Mouse (Mus musculus) CH12.LX (cell line): ENCODE measurements around the gene Cfap77. TPM values are rescaled to one million over a fixed set of nuclear protein-coding genes. Genes with fewer than 3 reads are reported as not detected.

ENCODE experiments used
- DNase-seq: peaks from one replicate; pipeline ENCODE4 v3.0.0-alpha.2; 2013; ENCODE audit errors: extremely low read depth
- H3K27ac ChIP-seq: 2 replicates; pipeline ENCODE4 v1.5.1; 2012; ENCODE audit warnings: low read depth, mild to moderate bottlenecking, control low read depth, moderate library complexity; ENCODE audit not compliant: insufficient read depth
- H3K27me3 ChIP-seq: replicated peaks from 2 replicates; pipeline ENCODE3; 2012; ENCODE audit warnings: inconsistent platforms
- H3K36me3 ChIP-seq, 2 experiments: replicated peaks in 1 of 2; 2 replicates each; pipeline versions ENCODE3 to v1.6.1; 2012; ENCODE audit warnings: inconsistent platforms in 1 of 2, low read length in 1 of 2, mild to moderate bottlenecking in 1 of 2, mixed read lengths in 1 of 2, moderate library complexity in 1 of 2; ENCODE audit not compliant: control insufficient read depth in 1 of 2, insufficient read depth in 1 of 2
- H3K4me1 ChIP-seq, 2 experiments: 2 replicates each; pipeline ENCODE4 v1.6.1; 2012; ENCODE audit warnings: inconsistent platforms in 1 of 2, moderate library complexity in 1 of 2; ENCODE audit not compliant: insufficient read depth in 2 of 2, control insufficient read depth in 1 of 2
- H3K4me2 ChIP-seq: 2 replicates; pipeline ENCODE4 v1.6.1; 2012; ENCODE audit warnings: low read depth, mild to moderate bottlenecking, control low read depth; ENCODE audit not compliant: poor library complexity, insufficient read depth, severe bottlenecking
- H3K4me3 ChIP-seq, 3 experiments: fragments of 150-350 bp in 1 of 3; sonication (generic) in 1 of 3; replicated peaks in 1 of 3; 2 replicates each; pipeline versions ENCODE3 to v1.5.1; 2011 to 2012; ENCODE audit warnings: low read depth in 2 of 3, low read length in 2 of 3, mild to moderate bottlenecking in 2 of 3, moderate library complexity in 2 of 3, control low read depth in 1 of 3, improper control_type of control experiment in 1 of 3, inconsistent platforms in 1 of 3, mixed read lengths in 1 of 3; ENCODE audit not compliant: poor library complexity in 1 of 3
- H3K79me2 ChIP-seq: replicated peaks from 2 replicates; pipeline ENCODE4 v1.6.1; 2012; ENCODE audit warnings: mild to moderate bottlenecking, moderate library complexity; ENCODE audit not compliant: control insufficient read depth, poor library complexity, insufficient read depth, severe bottlenecking; ENCODE audit errors: extremely low read depth
- H3K9ac ChIP-seq: 2 replicates; pipeline ENCODE4 v1.6.1; 2012; ENCODE audit warnings: low read depth, mild to moderate bottlenecking, control low read depth, moderate library complexity; ENCODE audit not compliant: insufficient read depth
- H3K9me3 ChIP-seq: replicated peaks from 2 replicates; pipeline ENCODE3; 2012; ENCODE audit warnings: low read length, inconsistent platforms, mixed read lengths
- CHD2 ChIP-seq: IDR thresholded peaks from 2 replicates; pipeline ENCODE4 v1.6.1; 2011; ENCODE audit warnings: low read length, improper control_type of control experiment
- E2F4 ChIP-seq: IDR thresholded peaks from 2 replicates; pipeline ENCODE4 v1.6.1; 2011; ENCODE audit warnings: low read depth, low read length, improper control_type of control experiment; ENCODE audit not compliant: insufficient replicate concordance
- ELF1 ChIP-seq: IDR thresholded peaks from 2 replicates; pipeline ENCODE4 v1.6.1; 2014; ENCODE audit warnings: low read depth, mild to moderate bottlenecking, inconsistent platforms, low read length, improper control_type of control experiment
- EP300 ChIP-seq: IDR thresholded peaks from 2 replicates; pipeline ENCODE4 v1.6.1; 2011; ENCODE audit warnings: low read length, improper control_type of control experiment
- ETS1 ChIP-seq: conservative IDR thresholded peaks from 2 replicates; pipeline ENCODE4 v1.6.1; 2012; ENCODE audit warnings: low read depth, mild to moderate bottlenecking, inconsistent platforms, low read length, improper control_type of control experiment, moderate library complexity
- JUN ChIP-seq: IDR thresholded peaks from 2 replicates; pipeline ENCODE4 v1.6.1; 2011; ENCODE audit warnings: low read depth, mild to moderate bottlenecking, low read length, improper control_type of control experiment, moderate library complexity; ENCODE audit not compliant: insufficient read depth
- JUND ChIP-seq: conservative IDR thresholded peaks from 2 replicates; pipeline ENCODE4 v1.6.1; 2011; ENCODE audit warnings: low read depth, low read length, improper control_type of control experiment
- KAT2A ChIP-seq: IDR thresholded peaks from 2 replicates; pipeline ENCODE4 v1.6.1; 2012; ENCODE audit warnings: low read length, improper control_type of control experiment, inconsistent platforms; ENCODE audit not compliant: insufficient replicate concordance
- MAFK ChIP-seq: IDR thresholded peaks from 2 replicates; pipeline ENCODE4 v1.6.1; 2011; ENCODE audit warnings: low read length, improper control_type of control experiment; ENCODE audit not compliant: insufficient replicate concordance
- MAX ChIP-seq: IDR thresholded peaks from 2 replicates; pipeline ENCODE4 v1.6.1; 2011; ENCODE audit warnings: low read length, improper control_type of control experiment
- MEF2A ChIP-seq: IDR thresholded peaks from 2 replicates; pipeline ENCODE4 v1.6.1; 2014; ENCODE audit warnings: low read depth, mild to moderate bottlenecking, inconsistent platforms, low read length, improper control_type of control experiment, borderline replicate concordance
- MXI1 ChIP-seq: IDR thresholded peaks from 2 replicates; pipeline ENCODE4 v1.6.1; 2011; ENCODE audit warnings: mild to moderate bottlenecking, low read depth, low read length, improper control_type of control experiment
- MYC ChIP-seq: IDR thresholded peaks from 2 replicates; pipeline ENCODE4 v1.6.1; 2011; ENCODE audit warnings: low read depth, mild to moderate bottlenecking, improper control_type of control experiment, low read length
- NELFE ChIP-seq: IDR thresholded peaks from 2 replicates; pipeline ENCODE4 v1.6.1; 2011; ENCODE audit warnings: low read depth, low read length, improper control_type of control experiment
- POLR2A ChIP-seq: IDR thresholded peaks from 2 replicates; pipeline ENCODE4 v1.6.1; 2011; ENCODE audit warnings: low read depth, mild to moderate bottlenecking, improper control_type of control experiment, low read length
- POLR2AphosphoS2 ChIP-seq: IDR thresholded peaks from 2 replicates; pipeline ENCODE4 v1.6.1; 2011; ENCODE audit warnings: low read depth, low read length, improper control_type of control experiment
- SIN3A ChIP-seq: IDR thresholded peaks from 2 replicates; pipeline ENCODE4 v1.6.1; 2012; ENCODE audit warnings: low read length, improper control_type of control experiment, inconsistent platforms
- TCF12 ChIP-seq: IDR thresholded peaks from 2 replicates; pipeline ENCODE4 v1.6.1; 2014; ENCODE audit warnings: low read depth, mild to moderate bottlenecking, inconsistent platforms, low read length, improper control_type of control experiment
- USF2 ChIP-seq: conservative IDR thresholded peaks from 2 replicates; pipeline ENCODE4 v1.6.1; 2011; ENCODE audit warnings: low read depth, low read length, improper control_type of control experiment
- ZC3H11A ChIP-seq: IDR thresholded peaks from 2 replicates; pipeline ENCODE4 v1.6.1; 2012; ENCODE audit warnings: low read depth, mild to moderate bottlenecking, inconsistent platforms, low read length, improper control_type of control experiment
- ZKSCAN1 ChIP-seq: IDR thresholded peaks from 2 replicates; pipeline ENCODE4 v1.6.1; 2012; ENCODE audit warnings: low read depth, inconsistent platforms, low read length, improper control_type of control experiment, borderline replicate concordance
- ZNF384 ChIP-seq: IDR thresholded peaks from 2 replicates; pipeline ENCODE4 v1.6.1; 2012; ENCODE audit warnings: low read depth, low read length, improper control_type of control experiment, inconsistent platforms
- dilution Hi-C: fragments of 300-500 bp; cut with MboI; formaldehyde crosslinking; loops from 2 replicates; pipeline ENCODE4 v1.14.3; 2020; ENCODE audit warnings: low sequenced_read_pairs; ENCODE audit not compliant: extremely low pct_unique_long_range_greater_than_20kb, extremely low pct_ligation_motif_present
- in situ Hi-C: fragments of 300-500 bp; cut with MboI; formaldehyde crosslinking; loops from 3 replicates; pipeline ENCODE4 v1.14.3; 2019; ENCODE audit warnings: low sequenced_read_pairs, low pct_ligation_motif_present, low pct_unique_long_range_greater_than_20kb, mixed read lengths
- polyA plus RNA-seq: library from polyadenylated mRNA; unstranded; fragments of >175 nt; gene quantifications from 2 replicates; pipeline ENCODE4 v1.2.1, GENCODE M21; 2012; ENCODE audit warnings: low read depth; ENCODE audit not compliant: insufficient read length
- total RNA-seq, 2 experiments: library from RNA; depleted of rRNA; stranded (reverse); fragments of 300-350 nt in 1 of 2; fragments of >200 nt in 1 of 2; gene quantifications; 2 replicates each; pipeline ENCODE4 v1.2.3; 2012 to 2014

The Cfap77 gene
- total and polyA plus RNA-seq, 3 experiments, result 0.25 to 0.47 (median 0.35) TPM

- H3K4me1 ChIP-seq, result peaks cover 4 to 32% of the 10 kb centered on the region in 2 experiments; a peak in 3 of 4 replicates
- peak; percentile 51 for DNase-seq
- H3K9ac ChIP-seq, result peak overlapping the region; percentile 23; the same call in 1 of the 2 replicates
- peak overlapping the region in 1 of 3 experiments; percentile 38 for H3K4me3 ChIP-seq
- H3K79me2 ChIP-seq, result no peaks in the 10 kb centered on the region
- in situ Hi-C loops, result loop anchor here (5.0 kb wide), 2 partner anchors 130 to 300 kb away; no protein-coding TSS in a partner anchor
- no peaks in the 10 kb centered on the region for H3K9me3 ChIP-seq
- H3K27ac ChIP-seq, result no peak overlapping the region
- H3K4me2 ChIP-seq, result peak overlapping the region; percentile 80
- dilution Hi-C loops, result no loop called here
- peaks cover 10% of the 10 kb centered on the region for H3K27me3 ChIP-seq
- no peaks in the 10 kb centered on the region for H3K36me3 ChIP-seq
- TF ChIP-seq USF2 (no peak), JUN (no peak), ELF1 (peak; percentile 28; the same call in 1 of the 2 replicates), NELFE (no peak), CHD2 (peak; percentile 18; the same call in 1 of the 2 replicates), POLR2A (no peak), TCF12 (peak; percentile 42; the same call in 1 of the 2 replicates), MYC (no peak), EP300 (0 out of 2 replicates have a peak, but pooled peaks have one; percentile 12), POLR2AphosphoS2 (no peak), E2F4 (no peak), MAFK (no peak), SIN3A (0 out of 2 replicates have a peak, but pooled peaks have one; percentile 15), MAX (no peak), KAT2A (no peak), MXI1 (no peak), MEF2A (peak; percentile 11; the same call in 1 of the 2 replicates), ETS1 (peak; percentile 71), JUND (no peak), ZKSCAN1 (no peak), ZNF384 (no peak)
These were observed 2.9 kb downstream of the Cfap77 start for GRCm38 (mm10) chr2:29051932-29052331.

GRCm38 (mm10) chr2:29046151-29046550 is 8.7 kb downstream of the Cfap77 start:
- Histone ChIP-seq H3K27ac (no peak overlapping the region), H3K27me3 (peaks cover 4% of the 10 kb centered on the region), H3K9ac (no peak overlapping the region), H3K79me2 (no peaks in the 10 kb centered on the region), H3K9me3 (no peaks in the 10 kb centered on the region), H3K36me3 (no peaks in the 10 kb centered on the region), H3K4me1 (peaks cover 1 to 3% of the 10 kb centered on the region in 2 experiments; a peak in 2 of 4 replicates), H3K4me3 (no peak overlapping the region), H3K4me2 (no peak overlapping the region)
- no peak for TF ChIP-seq ZC3H11A
- TF ChIP-seq MEF2A, result no peak
- in situ Hi-C loops, result no loop called here
- no peak for DNase-seq
- dilution Hi-C loops, result no loop called here
